Mouse (Mus musculus) stomach, embryonic 16.5 days (tissue): ENCODE measurements at regions not wholly inside any gene's neighbourhood (a gene's known extent, or its start where the extent isn't known, plus 50 kb on each side); places are given as distances from the start of the nearest gene placed in this dataset.
"Not testable (repeated sequence)": the region's sequence is repeated elsewhere in the genome, so short reads cannot be mapped to it uniquely, and the experiment has no call there.

Source experiments
- ATAC-seq: fragments of 200-750 bp; cut with Nextera tagmentation; 2 replicates; pipeline ENCODE4 v1.8.0; 2017; ENCODE audit warnings: moderate number of reproducible peaks, moderate TSS enrichment; ENCODE audit not compliant: insufficient read depth, low FRiP score
- H3K27ac ChIP-seq: fragments of 300-500 bp; sonication (generic); 2 replicates; pipeline ENCODE4 v1.5.1; 2014; ENCODE audit warnings: low read length
- H3K27me3 ChIP-seq: fragments of 300-500 bp; sonication (generic); 2 replicates; pipeline ENCODE4 v1.6.1; 2014; ENCODE audit warnings: low read length, control low read depth, mixed read lengths; ENCODE audit not compliant: control insufficient read depth, insufficient read depth
- H3K36me3 ChIP-seq: fragments of 300-500 bp; sonication (generic); 2 replicates; pipeline ENCODE4 v1.6.1; 2014; ENCODE audit warnings: low read length; ENCODE audit not compliant: control insufficient read depth, insufficient read depth
- H3K4me1 ChIP-seq: fragments of 300-500 bp; sonication (generic); 2 replicates; pipeline ENCODE4 v1.6.1; 2014; ENCODE audit warnings: low read length, control low read depth, mixed read lengths; ENCODE audit not compliant: control insufficient read depth, insufficient read depth
- H3K4me2 ChIP-seq: fragments of 300-500 bp; sonication (generic); 2 replicates; pipeline ENCODE4 v1.6.1; 2014; ENCODE audit warnings: low read depth, low read length, mixed read lengths
- H3K4me3 ChIP-seq: fragments of 300-500 bp; sonication (generic); replicated peaks from 2 replicates; pipeline ENCODE4 v1.5.1; 2014; ENCODE audit warnings: mild to moderate bottlenecking, low read length
- H3K9ac ChIP-seq: fragments of 300-500 bp; sonication (generic); 2 replicates; pipeline ENCODE4 v1.6.1; 2014; ENCODE audit warnings: low read length
- H3K9me3 ChIP-seq: fragments of 300-500 bp; sonication (generic); replicated peaks from 2 replicates; pipeline ENCODE4 v1.6.1; 2016; ENCODE audit warnings: low read length, control low read depth; ENCODE audit not compliant: control insufficient read depth
- WGBS: fragments of 180-500 bp; shearing (Covaris S2); extraction: QIAGEN DNeasy Blood & Tissue Kit; methylation state at CpG from one replicate; pipeline ENCODE4 v1.1.7; 2014; 5-methylcytosine and 5-hydroxymethylcytosine counted together

DNA sequence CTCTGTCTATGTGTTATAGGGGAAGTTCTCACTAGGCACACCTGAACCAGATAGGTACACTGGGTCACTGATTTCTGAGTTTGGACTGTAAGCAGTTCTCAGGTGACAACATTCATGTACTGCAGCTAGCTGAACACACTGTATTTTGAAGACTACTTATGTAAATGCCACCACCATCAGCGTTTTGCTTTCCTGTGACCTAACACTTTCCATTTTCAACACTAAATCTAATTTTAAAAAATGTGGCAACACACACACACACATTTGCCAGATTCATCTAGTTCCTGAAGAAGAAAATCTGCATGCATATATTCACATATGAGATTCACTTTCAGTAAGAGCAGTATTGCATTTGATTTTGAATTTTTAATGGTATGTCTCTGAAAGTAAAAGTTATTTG, 96.0 kb upstream of the Gnai1 start:
- no peak overlapping the region for H3K4me3 ChIP-seq
- H3K27me3 ChIP-seq = no peaks in the 10 kb centered on the region
- H3K36me3 ChIP-seq = no peaks in the 10 kb centered on the region
- H3K4me1 ChIP-seq = no peaks in the 10 kb centered on the region
- ATAC-seq = no peak
- H3K9ac ChIP-seq = no peak overlapping the region
- H3K4me2 ChIP-seq = no peak overlapping the region
- no peaks in the 10 kb centered on the region for H3K9me3 ChIP-seq
- 74% methylated on average over 1 of the region's 1 CpGs for WGBS
- H3K27ac ChIP-seq = no peak overlapping the region

GRCm38 (mm10) chr5:18452871-18453757, 93.0 kb upstream of the Gnai1 start:
- H3K27me3 ChIP-seq, ATAC-seq, H3K4me3 ChIP-seq, H3K4me1 ChIP-seq, H3K27ac ChIP-seq, H3K9ac ChIP-seq, H3K9me3 ChIP-seq, H3K36me3 ChIP-seq, H3K4me2 ChIP-seq: not testable (repeated sequence)
- WGBS = 71% methylated on average over 6 of the region's 6 CpGs

DNA sequence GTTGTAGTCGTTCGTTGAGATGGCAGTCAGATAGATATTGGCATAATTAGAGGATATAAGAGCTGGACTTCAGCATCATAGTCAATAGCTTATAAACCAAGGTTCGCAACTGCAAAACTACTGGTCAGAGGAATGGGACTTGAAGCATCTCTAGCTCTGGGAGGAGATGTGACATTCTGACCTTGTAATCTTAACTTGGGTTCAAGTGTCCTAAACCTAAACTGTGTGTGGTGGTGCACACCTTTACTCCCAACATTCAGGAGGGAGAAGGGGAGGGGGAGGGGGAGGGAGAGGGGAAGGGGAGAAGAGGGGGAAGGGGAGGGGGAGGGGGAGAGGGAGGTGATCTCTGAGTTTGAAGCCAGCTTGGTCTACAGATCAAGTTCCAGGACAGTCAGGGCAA, 89.1 kb upstream of the Gnai1 start:
- H3K4me3 ChIP-seq = no peak overlapping the region
- no peak overlapping the region for H3K4me2 ChIP-seq
- H3K27ac ChIP-seq = no peak overlapping the region
- H3K9me3 ChIP-seq = no peaks in the 10 kb centered on the region
- H3K36me3 ChIP-seq = no peaks in the 10 kb centered on the region
- H3K9ac ChIP-seq = no peak overlapping the region
- no peaks in the 10 kb centered on the region for H3K4me1 ChIP-seq
- WGBS = 89% methylated on average over 3 of the region's 3 CpGs
- H3K27me3 ChIP-seq = no peaks in the 10 kb centered on the region
- ATAC-seq = no peak

GRCm38 (mm10) chr5:18448330-18448670, 88.1 kb upstream of the Gnai1 start:
- H3K4me2 ChIP-seq = no peak overlapping the region
- no peaks in the 10 kb centered on the region for H3K36me3 ChIP-seq
- H3K27ac ChIP-seq = no peak overlapping the region
- H3K4me1 ChIP-seq = no peaks in the 10 kb centered on the region
- H3K4me3 ChIP-seq = no peak overlapping the region
- no peaks in the 10 kb centered on the region for H3K27me3 ChIP-seq
- no peaks in the 10 kb centered on the region for H3K9me3 ChIP-seq
- WGBS = 88% methylated on average over 5 of the region's 5 CpGs
- no peak for ATAC-seq
- no peak overlapping the region for H3K9ac ChIP-seq

DNA sequence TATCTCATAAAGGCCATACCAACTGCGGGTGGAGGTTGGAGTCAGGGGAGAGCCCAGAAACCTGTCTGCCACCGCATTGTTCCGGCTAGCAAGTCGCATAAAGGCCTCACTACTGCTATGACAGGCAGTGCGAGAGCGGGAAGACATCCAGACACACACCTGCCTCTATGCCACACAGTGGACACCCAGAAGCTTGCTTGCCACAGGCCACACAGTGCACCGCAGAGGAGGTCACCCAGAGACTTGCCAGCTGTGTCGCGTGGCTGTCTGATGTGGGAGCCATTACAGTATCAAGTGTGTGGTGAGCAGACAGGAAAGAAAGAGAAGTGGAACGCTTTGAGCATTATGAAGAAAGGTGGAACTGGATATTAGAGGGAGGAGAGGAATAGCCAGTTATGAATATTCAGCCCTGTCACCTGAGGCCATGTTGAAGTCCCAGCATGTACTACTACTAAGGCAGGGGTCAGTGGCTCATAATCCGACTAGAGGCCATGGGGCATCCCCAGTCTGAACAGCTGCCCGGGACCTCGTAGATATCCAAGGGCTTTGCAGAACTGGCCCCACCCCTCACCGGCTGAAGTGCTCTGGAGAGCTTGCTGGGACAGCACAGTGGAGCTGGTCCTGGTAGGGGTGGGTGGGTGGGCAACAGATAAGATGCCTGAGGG, 87.6 kb upstream of the Gnai1 start:
- no peaks in the 10 kb centered on the region for H3K9me3 ChIP-seq
- ATAC-seq = no peak; the same call in 1 of the 2 replicates
- H3K4me2 ChIP-seq = no peak overlapping the region
- no peak overlapping the region for H3K27ac ChIP-seq
- H3K9ac ChIP-seq = no peak overlapping the region
- no peaks in the 10 kb centered on the region for H3K36me3 ChIP-seq
- 88% methylated on average over 14 of the region's 14 CpGs for WGBS
- no peaks in the 10 kb centered on the region for H3K4me1 ChIP-seq
- H3K4me3 ChIP-seq = no peak overlapping the region
- no peaks in the 10 kb centered on the region for H3K27me3 ChIP-seq

DNA sequence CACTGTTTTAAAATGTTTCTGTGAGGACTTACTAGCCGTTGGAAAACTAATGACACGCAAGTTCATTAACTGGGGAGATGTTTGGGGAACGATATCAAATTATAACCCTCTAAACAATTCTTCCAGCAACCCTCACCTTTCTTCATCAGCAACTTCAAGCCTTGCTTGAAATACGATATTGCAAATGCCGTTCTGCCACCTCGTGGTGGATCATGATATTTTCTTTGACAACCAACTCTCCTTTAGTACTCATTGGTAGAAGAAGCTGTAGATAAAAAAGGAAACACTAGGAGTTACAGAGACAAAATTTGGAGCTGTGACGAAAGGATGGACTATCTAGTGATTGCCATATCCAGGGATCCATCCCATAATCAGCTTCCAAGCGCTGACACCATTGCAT, 85.8 kb upstream of the Gnai1 start:
- H3K9me3 ChIP-seq = no peaks in the 10 kb centered on the region
- ATAC-seq = no peak
- H3K4me2 ChIP-seq = no peak overlapping the region
- H3K9ac ChIP-seq = no peak overlapping the region
- no peak overlapping the region for H3K4me3 ChIP-seq
- no peaks in the 10 kb centered on the region for H3K36me3 ChIP-seq
- 17% methylated on average over 7 of the region's 8 CpGs for WGBS
- no peaks in the 10 kb centered on the region for H3K27me3 ChIP-seq
- no peak overlapping the region for H3K27ac ChIP-seq
- H3K4me1 ChIP-seq = no peaks in the 10 kb centered on the region

- H3K9me3 ChIP-seq = no peaks in the 10 kb centered on the region
- H3K27me3 ChIP-seq = no peaks in the 10 kb centered on the region
- no peak for ATAC-seq
- H3K36me3 ChIP-seq = no peaks in the 10 kb centered on the region
- no peak overlapping the region for H3K4me3 ChIP-seq
- no peaks in the 10 kb centered on the region for H3K4me1 ChIP-seq
- WGBS = 77% methylated on average over 4 of the region's 4 CpGs
- no peak overlapping the region for H3K4me2 ChIP-seq
- H3K27ac ChIP-seq = no peak overlapping the region
- H3K9ac ChIP-seq = no peak overlapping the region
Measured at GRCm38 (mm10) chr5:18439986-18440385, 79.8 kb upstream of the Gnai1 start.

DNA sequence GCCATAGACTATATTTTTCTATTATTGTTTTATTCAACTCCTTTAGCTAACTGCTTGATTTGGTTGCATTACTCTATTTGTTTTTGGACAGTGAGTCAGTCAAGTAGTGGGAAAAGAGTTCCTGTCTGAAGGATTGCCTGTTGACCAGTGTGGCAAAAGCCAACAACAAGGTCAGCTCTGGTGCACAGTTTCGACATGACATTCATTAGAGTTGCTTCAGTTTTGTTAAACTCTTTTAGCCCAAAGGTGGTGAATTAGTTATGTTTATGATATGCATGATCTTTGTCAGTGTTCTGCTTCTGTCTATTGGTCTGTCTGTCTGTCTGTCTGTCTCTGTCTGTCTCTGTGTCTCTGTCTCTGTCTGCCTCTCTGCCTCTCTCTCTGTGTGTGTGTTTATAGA, 79.1 kb upstream of the Gnai1 start:
- no peaks in the 10 kb centered on the region for H3K27me3 ChIP-seq
- H3K9ac ChIP-seq = no peak overlapping the region
- H3K9me3 ChIP-seq = no peaks in the 10 kb centered on the region
- H3K36me3 ChIP-seq = no peaks in the 10 kb centered on the region
- WGBS = 68% methylated on average over 1 of the region's 1 CpGs
- no peaks in the 10 kb centered on the region for H3K4me1 ChIP-seq
- H3K4me3 ChIP-seq = no peak overlapping the region
- H3K27ac ChIP-seq = no peak overlapping the region
- no peak for ATAC-seq
- H3K4me2 ChIP-seq = no peak overlapping the region

DNA sequence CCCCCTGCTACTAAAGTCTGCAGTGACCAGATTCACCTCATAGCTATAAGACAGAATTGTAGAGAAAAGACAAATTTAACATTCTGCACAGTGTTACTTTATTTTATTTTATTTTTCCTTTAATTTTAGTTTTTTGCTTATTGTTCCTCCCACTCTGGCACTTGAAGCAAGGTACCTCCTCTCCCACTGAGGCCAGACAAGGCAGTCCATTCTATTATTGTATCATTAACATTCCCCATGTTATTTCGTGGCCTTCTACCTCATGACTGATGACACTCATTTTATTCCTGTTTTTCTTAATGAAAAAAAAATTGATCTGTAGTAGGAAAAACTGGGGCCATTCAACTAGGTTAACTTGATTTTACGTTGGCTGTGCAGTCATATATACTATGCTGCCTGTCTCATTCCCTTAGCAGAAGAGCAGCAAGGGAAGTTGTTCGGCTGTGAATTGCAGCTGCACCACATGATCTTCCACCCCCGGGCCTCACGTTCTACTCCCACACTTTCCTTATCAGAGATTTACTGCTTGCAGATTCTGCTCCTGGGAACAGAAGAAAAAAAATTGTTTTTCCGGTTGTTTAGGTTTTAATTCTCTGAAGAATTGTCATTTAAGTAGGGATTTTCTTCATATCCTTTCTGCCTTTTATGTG, 76.1 kb upstream of the Gnai1 start:
- H3K4me2 ChIP-seq = no peak overlapping the region
- H3K27ac ChIP-seq = no peak overlapping the region
- WGBS = 43% methylated on average over 6 of the region's 6 CpGs
- H3K9ac ChIP-seq = no peak overlapping the region
- H3K4me1 ChIP-seq = no peaks in the 10 kb centered on the region
- no peaks in the 10 kb centered on the region for H3K9me3 ChIP-seq
- H3K4me3 ChIP-seq = no peak overlapping the region
- H3K27me3 ChIP-seq = no peaks in the 10 kb centered on the region
- ATAC-seq = no peak
- no peaks in the 10 kb centered on the region for H3K36me3 ChIP-seq
